Mouse (Mus musculus) limb, embryonic 13.5 days (tissue): ENCODE measurements around the gene Zfp787. TPM values are rescaled to one million over a fixed set of nuclear protein-coding genes. Genes with fewer than 3 reads are reported as not detected.
A peak's percentile ranks its signal among the peaks of the same experiment; 100 is the strongest.
"Not testable (repeated sequence)": the region's sequence is repeated elsewhere in the genome, so short reads cannot be mapped to it uniquely, and the experiment has no call there.

Source experiments
- ATAC-seq: fragments of 200-750 bp; cut with Nextera tagmentation; 2 replicates; pipeline ENCODE4 v1.8.0; 2017; ENCODE audit warnings: low read depth, moderate number of reproducible peaks, moderate TSS enrichment; ENCODE audit not compliant: low FRiP score
- H3K27ac ChIP-seq: fragments of 300-500 bp; sonication (generic); 2 replicates; pipeline ENCODE4 v1.5.1; 2015; ENCODE audit warnings: inconsistent platforms, mild to moderate bottlenecking, moderate library complexity
- H3K27me3 ChIP-seq: fragments of 300-500 bp; sonication (generic); 2 replicates; pipeline ENCODE4 v1.6.1; 2015; ENCODE audit warnings: mild to moderate bottlenecking, inconsistent platforms
- H3K36me3 ChIP-seq: fragments of 300-500 bp; sonication (generic); 2 replicates; pipeline ENCODE4 v1.6.1; 2015; ENCODE audit warnings: inconsistent platforms, mild to moderate bottlenecking, moderate library complexity
- H3K4me1 ChIP-seq: fragments of 300-500 bp; sonication (generic); 2 replicates; pipeline ENCODE4 v1.6.1; 2015; ENCODE audit warnings: inconsistent platforms
- H3K4me2 ChIP-seq: fragments of 300-500 bp; sonication (generic); replicated peaks from 2 replicates; pipeline ENCODE4 v1.6.1; 2015; ENCODE audit warnings: inconsistent platforms, mild to moderate bottlenecking, moderate library complexity
- H3K4me3 ChIP-seq: fragments of 300-500 bp; sonication (generic); 2 replicates; pipeline ENCODE4 v1.5.1; 2015; ENCODE audit warnings: moderate library complexity, mild to moderate bottlenecking, inconsistent platforms
- H3K9ac ChIP-seq: fragments of 300-500 bp; sonication (generic); 2 replicates; pipeline ENCODE4 v1.6.1; 2015; ENCODE audit warnings: mild to moderate bottlenecking, inconsistent platforms
- H3K9me3 ChIP-seq: fragments of 300-500 bp; sonication (generic); 2 replicates; pipeline ENCODE4 v1.6.1; 2016; ENCODE audit warnings: inconsistent platforms
- WGBS: fragments of 180-500 bp; shearing (Covaris S2); methylation state at CpG from one replicate; pipeline ENCODE4 v1.1.7; 2015; 5-methylcytosine and 5-hydroxymethylcytosine counted together
- polyA plus RNA-seq: library from polyadenylated mRNA; unstranded; fragments of >200 nt; fragmentation: Nextera tagmentation; extraction: Ambion mirVana; gene quantifications from 2 replicates; pipeline ENCODE4 v1.2.1, GENCODE M21; 2015

Zfp787 gene
- polyA plus RNA-seq, 1 experiment from 2014 or later = 24.2 TPM

GRCm38 (mm10) chr7:6179013-6179412, 23.2 kb upstream of the Zfp787 start:
- H3K27me3 ChIP-seq = no peaks in the 10 kb centered on the region
- no peak overlapping the region for H3K9ac ChIP-seq
- no peak overlapping the region for H3K4me3 ChIP-seq
- peaks cover 45% of the 10 kb centered on the region for H3K36me3 ChIP-seq
- H3K4me2 ChIP-seq = no peak overlapping the region
- ATAC-seq = no peak
- H3K27ac ChIP-seq = no peak overlapping the region
- H3K4me1 ChIP-seq = 0 out of 2 replicates have a peak, but pooled peaks cover 3% of the 10 kb centered on the region
- no peaks in the 10 kb centered on the region for H3K9me3 ChIP-seq

GRCm38 (mm10) chr7:6174365-6174987, 18.7 kb upstream of the Zfp787 start:
- H3K4me1 ChIP-seq = peaks cover 18% of the 10 kb centered on the region; the same call in 1 of the 2 replicates
- not testable (repeated sequence) for H3K9me3 ChIP-seq, H3K27me3 ChIP-seq, H3K9ac ChIP-seq, H3K4me2 ChIP-seq, ATAC-seq, H3K27ac ChIP-seq, H3K4me3 ChIP-seq
- H3K36me3 ChIP-seq = peaks cover 24% of the 10 kb centered on the region
- 87% methylated on average over 9 of the region's 9 CpGs for WGBS

- ATAC-seq = no peak
- Histone ChIP-seq H3K4me3 (no peak overlapping the region), H3K27me3 (no peaks in the 10 kb centered on the region), H3K4me1 (peaks cover 17% of the 10 kb centered on the region; the same call in 1 of the 2 replicates), H3K9ac (no peak overlapping the region), H3K36me3 (peaks cover 20% of the 10 kb centered on the region), H3K9me3 (no peaks in the 10 kb centered on the region), H3K4me2 (no peak overlapping the region), H3K27ac (no peak overlapping the region)
- WGBS = 85% methylated on average over 8 of the region's 8 CpGs
Measured at GRCm38 (mm10) chr7:6173872-6174271, 18.1 kb upstream of the Zfp787 start.

- Histone ChIP-seq H3K4me3 (peak overlapping the region; percentile 68), H3K4me1 (peaks cover 15% of the 10 kb centered on the region; the same call in 1 of the 2 replicates), H3K27me3 (no peaks in the 10 kb centered on the region), H3K4me2 (peak overlapping the region; percentile 83), H3K9ac (peak overlapping the region; percentile 79), H3K36me3 (peaks cover 17% of the 10 kb centered on the region), H3K27ac (peak overlapping the region; percentile 44; the same call in 1 of the 2 replicates), H3K9me3 (no peaks in the 10 kb centered on the region)
- ATAC-seq = peak; percentile 19
- under 1% methylated on average over 25 of the region's 28 CpGs for whole genome bisulfite sequencing
Measured at GRCm38 (mm10) chr7:6172674-6173244, 17.0 kb upstream of the Zfp787 start.

- peaks cover 15% of the 10 kb centered on the region; the same call in 1 of the 2 replicates for H3K4me1 ChIP-seq
- H3K4me3 ChIP-seq = peak within 1 kb of the TSS; percentile 68
- H3K27ac ChIP-seq = peak within 1 kb of the TSS; percentile 72
- peak within 1 kb of the TSS; percentile 83 for H3K4me2 ChIP-seq
- peaks cover 16% of the 10 kb centered on the region for H3K36me3 ChIP-seq
- WGBS = under 1% methylated on average over 37 of the region's 37 CpGs
- ATAC-seq = peak; percentile 97
- peak within 1 kb of the TSS; percentile 79 for H3K9ac ChIP-seq
- no peaks in the 10 kb centered on the region for H3K9me3 ChIP-seq
- no peaks in the 10 kb centered on the region for H3K27me3 ChIP-seq
Measured at GRCm38 (mm10) chr7:6172006-6172649, 16.3 kb upstream of the Zfp787 start, which contains the start of gene Zfp444. Zfp444 (plus strand) TSS chr7:6172226.

- Histone ChIP-seq H3K4me3 (peak overlapping the region; percentile 68), H3K9ac (peak overlapping the region; percentile 61), H3K27me3 (no peaks in the 10 kb centered on the region), H3K4me2 (peak overlapping the region; percentile 83), H3K27ac (peak overlapping the region; percentile 72), H3K36me3 (peaks cover 12% of the 10 kb centered on the region), H3K9me3 (no peaks in the 10 kb centered on the region), H3K4me1 (peaks cover 15% of the 10 kb centered on the region; the same call in 1 of the 2 replicates)
- under 1% methylated on average over 24 of the region's 24 CpGs for WGBS
- peak; percentile 7 for ATAC-seq
Measured at GRCm38 (mm10) chr7:6171444-6172005, 15.7 kb upstream of the Zfp787 start.

GRCm38 (mm10) chr7:6170871-6171270, 15.1 kb upstream of the Zfp787 start:
- peaks cover 15% of the 10 kb centered on the region; the same call in 1 of the 2 replicates for H3K4me1 ChIP-seq
- H3K4me3 ChIP-seq = peak overlapping the region; percentile 68
- WGBS = 42% methylated on average over 6 of the region's 6 CpGs
- H3K36me3 ChIP-seq = peaks cover 11% of the 10 kb centered on the region
- H3K9ac ChIP-seq = peak overlapping the region; percentile 61
- ATAC-seq = no peak
- H3K9me3 ChIP-seq = no peaks in the 10 kb centered on the region
- H3K27me3 ChIP-seq = no peaks in the 10 kb centered on the region
- peak overlapping the region; percentile 83 for H3K4me2 ChIP-seq
- H3K27ac ChIP-seq = no peak overlapping the region

GRCm38 (mm10) chr7:6170391-6170790, 14.6 kb upstream of the Zfp787 start:
- no peak overlapping the region for H3K4me3 ChIP-seq
- no peak overlapping the region for H3K9ac ChIP-seq
- H3K4me2 ChIP-seq = no peak overlapping the region
- H3K27ac ChIP-seq = no peak overlapping the region
- no peaks in the 10 kb centered on the region for H3K9me3 ChIP-seq
- H3K27me3 ChIP-seq = no peaks in the 10 kb centered on the region
- ATAC-seq = no peak
- WGBS = 87% methylated on average over 9 of the region's 9 CpGs
- peaks cover 15% of the 10 kb centered on the region; the same call in 1 of the 2 replicates for H3K4me1 ChIP-seq
- H3K36me3 ChIP-seq = peaks cover 6% of the 10 kb centered on the region

- WGBS = 82% methylated on average over 3 of the region's 3 CpGs
- Histone ChIP-seq H3K9ac (no peak overlapping the region), H3K27me3 (no peaks in the 10 kb centered on the region), H3K9me3 (no peaks in the 10 kb centered on the region), H3K4me2 (no peak overlapping the region), H3K27ac (no peak overlapping the region), H3K4me1 (peaks cover 15% of the 10 kb centered on the region; the same call in 1 of the 2 replicates), H3K36me3 (no peaks in the 10 kb centered on the region), H3K4me3 (no peak overlapping the region)
- ATAC-seq = no peak
Measured at GRCm38 (mm10) chr7:6169403-6169802, 13.6 kb upstream of the Zfp787 start.

- Histone ChIP-seq H3K27ac (no peak overlapping the region), H3K27me3 (no peaks in the 10 kb centered on the region), H3K36me3 (no peaks in the 10 kb centered on the region), H3K4me2 (no peak overlapping the region), H3K9me3 (no peaks in the 10 kb centered on the region), H3K4me1 (no peaks in the 10 kb centered on the region), H3K4me3 (no peak overlapping the region), H3K9ac (no peak overlapping the region)
- WGBS = 61% methylated on average over 5 of the region's 5 CpGs
- ATAC-seq = no peak
Measured at GRCm38 (mm10) chr7:6164671-6165070, 8.9 kb upstream of the Zfp787 start.

GRCm38 (mm10) chr7:6162172-6162571, 6.4 kb upstream of the Zfp787 start:
- H3K9me3 ChIP-seq = no peaks in the 10 kb centered on the region
- no peak overlapping the region for H3K4me3 ChIP-seq
- no peak overlapping the region for H3K4me2 ChIP-seq
- H3K9ac ChIP-seq = no peak overlapping the region
- ATAC-seq = no peak
- H3K27ac ChIP-seq = no peak overlapping the region
- H3K27me3 ChIP-seq = no peaks in the 10 kb centered on the region
- H3K36me3 ChIP-seq = no peaks in the 10 kb centered on the region
- 77% methylated on average over 4 of the region's 4 CpGs for WGBS
- no peaks in the 10 kb centered on the region for H3K4me1 ChIP-seq

- no peak overlapping the region for H3K4me2 ChIP-seq
- ATAC-seq = no peak
- no peaks in the 10 kb centered on the region for H3K36me3 ChIP-seq
- no peak overlapping the region for H3K4me3 ChIP-seq
- H3K9ac ChIP-seq = no peak overlapping the region
- 55% methylated on average over 3 of the region's 3 CpGs for WGBS
- peaks cover 4% of the 10 kb centered on the region for H3K4me1 ChIP-seq
- H3K27ac ChIP-seq = no peak overlapping the region
- no peaks in the 10 kb centered on the region for H3K27me3 ChIP-seq
- H3K9me3 ChIP-seq = no peaks in the 10 kb centered on the region
Measured at GRCm38 (mm10) chr7:6161541-6161940, 5.7 kb upstream of the Zfp787 start.
